Mouse (Mus musculus) intestine, embryonic 15.5 days (tissue): ENCODE measurements around the gene E130114P18Rik. TPM values are rescaled to one million over a fixed set of nuclear protein-coding genes. Genes with fewer than 3 reads are reported as not detected.

Experiments
- ATAC-seq: fragments of 200-750 bp; cut with Nextera tagmentation; 2 replicates; pipeline ENCODE4 v1.8.0; 2017; ENCODE audit warnings: moderate TSS enrichment, moderate library complexity
- H3K27ac ChIP-seq: fragments of 300-500 bp; sonication (generic); 2 replicates; pipeline ENCODE4 v1.5.1; 2015; ENCODE audit warnings: mild to moderate bottlenecking, inconsistent platforms
- H3K27me3 ChIP-seq: fragments of 300-500 bp; sonication (generic); replicated peaks from 2 replicates; pipeline ENCODE4 v1.6.1; 2015; ENCODE audit warnings: inconsistent platforms
- H3K36me3 ChIP-seq: fragments of 300-500 bp; sonication (generic); 2 replicates; pipeline ENCODE4 v1.6.1; 2015; ENCODE audit warnings: inconsistent platforms
- H3K4me1 ChIP-seq: fragments of 300-500 bp; sonication (generic); replicated peaks from 2 replicates; pipeline ENCODE4 v1.6.1; 2015; ENCODE audit warnings: inconsistent platforms
- H3K4me2 ChIP-seq: fragments of 300-500 bp; sonication (generic); replicated peaks from 2 replicates; pipeline ENCODE4 v1.6.1; 2015; ENCODE audit warnings: mild to moderate bottlenecking, inconsistent platforms
- H3K4me3 ChIP-seq: fragments of 300-500 bp; sonication (generic); replicated peaks from 2 replicates; pipeline ENCODE4 v1.5.1; 2015; ENCODE audit warnings: inconsistent platforms
- H3K9ac ChIP-seq: fragments of 300-500 bp; sonication (generic); 2 replicates; pipeline ENCODE4 v1.6.1; 2015; ENCODE audit warnings: inconsistent platforms
- H3K9me3 ChIP-seq: fragments of 300-500 bp; sonication (generic); 2 replicates; pipeline ENCODE4 v1.6.1; 2016; ENCODE audit warnings: inconsistent platforms
- WGBS: fragments of 180-500 bp; shearing (Covaris S2); methylation state at CpG from one replicate; pipeline ENCODE4 v1.1.7; 2015; 5-methylcytosine and 5-hydroxymethylcytosine counted together
- polyA plus RNA-seq: library from polyadenylated mRNA; unstranded; fragments of >200 nt; fragmentation: Nextera tagmentation; extraction: Ambion mirVana; gene quantifications from 2 replicates; pipeline ENCODE4 v1.2.1, GENCODE M21; 2015

E130114P18Rik gene
- polyA plus RNA-seq, 1 experiment from 2014 or later = 3.9 TPM

DNA sequence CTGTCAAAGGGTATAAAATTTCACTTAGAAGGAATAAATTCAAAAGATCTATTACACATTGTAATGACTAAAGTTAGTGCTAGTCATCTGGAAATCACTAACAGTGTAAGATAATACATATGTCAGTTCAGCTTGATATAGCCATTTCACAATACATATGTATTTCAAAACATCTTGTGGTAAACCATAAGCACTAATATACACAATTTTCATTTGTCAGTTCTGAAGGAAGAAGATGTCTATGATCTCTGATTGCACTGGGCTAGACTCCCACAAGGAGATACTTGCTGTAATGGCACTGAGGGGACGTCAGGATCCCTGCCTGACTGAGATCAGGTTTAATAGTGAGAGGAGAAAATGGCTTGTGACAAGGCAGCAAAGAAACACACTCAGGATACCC lies 44.5 kb downstream of the E130114P18Rik start:
- Histone ChIP-seq H3K27me3 (no peaks in the 10 kb centered on the region), H3K9ac (no peak overlapping the region), H3K36me3 (no peaks in the 10 kb centered on the region), H3K4me3 (no peak overlapping the region), H3K9me3 (no peaks in the 10 kb centered on the region), H3K4me1 (no peaks in the 10 kb centered on the region), H3K27ac (no peak overlapping the region), H3K4me2 (no peak overlapping the region)
- 39% methylated on average over 1 of the region's 1 CpGs for WGBS
- no peak for ATAC-seq

DNA sequence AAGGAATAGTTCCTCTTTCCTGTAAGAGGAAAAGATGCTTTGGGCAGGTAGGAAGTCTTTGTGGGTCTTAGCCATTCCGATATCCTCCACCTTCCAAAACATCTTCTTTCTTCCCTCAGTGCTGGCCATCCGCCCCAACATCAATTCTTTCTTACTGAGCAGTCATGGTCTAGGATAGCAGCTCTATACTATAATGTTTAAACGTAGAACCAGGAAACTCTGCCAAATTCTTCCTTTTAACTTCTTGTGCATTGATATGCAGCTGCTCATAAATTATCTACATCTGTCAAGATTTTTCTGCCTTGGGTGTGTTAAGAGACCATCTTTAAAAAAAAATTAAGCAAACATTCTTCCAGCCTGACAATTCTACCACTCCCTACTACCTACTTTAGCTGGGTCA lies 47.5 kb downstream of the E130114P18Rik start:
- H3K9ac ChIP-seq = no peak overlapping the region
- no peak; the same call in 1 of the 2 replicates for ATAC-seq
- H3K36me3 ChIP-seq = no peaks in the 10 kb centered on the region
- H3K4me3 ChIP-seq = no peak overlapping the region
- H3K27ac ChIP-seq = no peak overlapping the region
- no peaks in the 10 kb centered on the region for H3K9me3 ChIP-seq
- 49% methylated on average over 3 of the region's 3 CpGs for WGBS
- H3K27me3 ChIP-seq = no peaks in the 10 kb centered on the region
- H3K4me1 ChIP-seq = no peaks in the 10 kb centered on the region
- no peak overlapping the region for H3K4me2 ChIP-seq

GRCm38 (mm10) chr4:97729999-97730398 lies 47.9 kb downstream of the E130114P18Rik start:
- no peaks in the 10 kb centered on the region for H3K27me3 ChIP-seq
- no peaks in the 10 kb centered on the region for H3K4me1 ChIP-seq
- ATAC-seq = no peak
- 55% methylated on average over 6 of the region's 6 CpGs for WGBS
- no peak overlapping the region for H3K4me3 ChIP-seq
- H3K9me3 ChIP-seq = no peaks in the 10 kb centered on the region
- no peak overlapping the region for H3K27ac ChIP-seq
- no peak overlapping the region for H3K9ac ChIP-seq
- no peaks in the 10 kb centered on the region for H3K36me3 ChIP-seq
- no peak overlapping the region for H3K4me2 ChIP-seq

- 92% methylated on average over 4 of the region's 4 CpGs for WGBS
- no peaks in the 10 kb centered on the region for H3K27me3 ChIP-seq
- no peak overlapping the region for H3K9ac ChIP-seq
- no peaks in the 10 kb centered on the region for H3K4me1 ChIP-seq
- no peak overlapping the region for H3K27ac ChIP-seq
- no peaks in the 10 kb centered on the region for H3K36me3 ChIP-seq
- H3K4me2 ChIP-seq = no peak overlapping the region
- no peak overlapping the region for H3K4me3 ChIP-seq
- no peak for ATAC-seq
- H3K9me3 ChIP-seq = no peaks in the 10 kb centered on the region
These were observed 49.4 kb downstream of the E130114P18Rik start for GRCm38 (mm10) chr4:97728520-97728919.

DNA sequence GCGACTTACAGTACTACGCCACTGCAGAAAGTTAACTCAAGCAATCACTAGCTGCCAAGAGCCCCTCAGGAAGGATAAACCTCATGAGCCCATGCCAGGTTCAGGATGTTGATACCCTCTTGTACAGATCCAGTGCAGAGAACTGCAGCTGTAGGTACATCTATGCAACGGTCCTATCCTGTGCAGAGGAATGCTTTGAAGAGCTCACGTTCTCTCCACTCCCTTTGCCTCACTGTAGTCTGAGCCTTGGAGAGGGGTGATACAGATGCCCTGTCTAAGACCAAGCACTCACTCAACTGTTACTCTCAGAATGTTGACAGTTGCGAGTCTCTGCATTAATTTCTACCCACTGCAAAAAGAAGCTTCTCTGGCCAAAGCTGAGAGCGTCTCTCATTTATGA lies 54.5 kb downstream of the E130114P18Rik start:
- Histone ChIP-seq H3K9ac (no peak overlapping the region), H3K27me3 (no peaks in the 10 kb centered on the region), H3K36me3 (no peaks in the 10 kb centered on the region), H3K4me3 (no peak overlapping the region), H3K27ac (no peak overlapping the region), H3K4me2 (no peak overlapping the region), H3K9me3 (no peaks in the 10 kb centered on the region), H3K4me1 (no peaks in the 10 kb centered on the region)
- 81% methylated on average over 6 of the region's 6 CpGs for WGBS
- ATAC-seq = no peak

DNA sequence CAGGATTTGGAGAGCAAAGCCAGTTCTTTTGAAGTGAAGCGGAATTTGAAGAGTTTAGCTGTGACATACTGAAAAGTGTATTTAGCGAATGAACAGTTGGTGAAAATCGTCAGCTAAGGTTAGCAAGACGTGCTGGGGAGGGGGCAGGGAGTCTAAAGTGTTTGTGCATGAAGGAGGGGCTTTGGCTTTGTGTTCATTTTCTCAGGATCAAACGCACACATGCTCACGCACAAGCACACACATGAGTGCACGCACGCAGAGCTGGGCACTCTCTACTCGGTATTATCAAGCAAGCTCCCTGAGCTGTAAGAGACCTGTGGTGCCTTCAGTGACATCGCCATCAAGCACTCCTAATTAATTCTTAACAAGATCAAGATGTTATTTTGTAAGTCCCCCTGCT lies 55.2 kb downstream of the E130114P18Rik start:
- H3K9ac ChIP-seq = no peak overlapping the region
- H3K36me3 ChIP-seq = no peaks in the 10 kb centered on the region
- H3K4me3 ChIP-seq = no peak overlapping the region
- no peaks in the 10 kb centered on the region for H3K9me3 ChIP-seq
- H3K4me2 ChIP-seq = no peak overlapping the region
- WGBS = 73% methylated on average over 10 of the region's 10 CpGs
- no peak for ATAC-seq
- no peaks in the 10 kb centered on the region for H3K27me3 ChIP-seq
- H3K4me1 ChIP-seq = no peaks in the 10 kb centered on the region
- H3K27ac ChIP-seq = no peak overlapping the region

DNA sequence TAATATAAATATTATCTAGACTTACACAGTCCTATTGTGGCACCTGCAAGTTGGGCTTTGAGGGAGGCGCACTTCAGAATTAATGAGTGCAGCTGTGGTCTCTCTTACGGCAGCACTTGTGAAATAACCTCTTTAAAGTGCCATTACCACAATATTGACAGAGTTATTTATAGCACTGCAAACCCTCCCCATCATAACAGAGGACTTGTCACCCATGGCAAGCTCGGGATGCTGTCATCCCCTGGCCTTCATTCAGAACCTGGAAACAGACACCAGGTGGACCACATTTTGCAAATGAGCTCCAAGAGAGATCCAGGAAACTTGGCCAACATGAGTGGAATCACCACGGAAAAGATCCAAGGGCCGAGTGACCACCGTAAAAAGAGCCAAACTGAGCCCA lies 63.3 kb downstream of the E130114P18Rik start:
- no peaks in the 10 kb centered on the region for H3K4me1 ChIP-seq
- no peaks in the 10 kb centered on the region for H3K9me3 ChIP-seq
- 73% methylated on average over 6 of the region's 6 CpGs for WGBS
- no peak overlapping the region for H3K4me2 ChIP-seq
- no peaks in the 10 kb centered on the region for H3K27me3 ChIP-seq
- no peaks in the 10 kb centered on the region for H3K36me3 ChIP-seq
- no peak overlapping the region for H3K27ac ChIP-seq
- H3K9ac ChIP-seq = no peak overlapping the region
- H3K4me3 ChIP-seq = no peak overlapping the region
- no peak for ATAC-seq

DNA sequence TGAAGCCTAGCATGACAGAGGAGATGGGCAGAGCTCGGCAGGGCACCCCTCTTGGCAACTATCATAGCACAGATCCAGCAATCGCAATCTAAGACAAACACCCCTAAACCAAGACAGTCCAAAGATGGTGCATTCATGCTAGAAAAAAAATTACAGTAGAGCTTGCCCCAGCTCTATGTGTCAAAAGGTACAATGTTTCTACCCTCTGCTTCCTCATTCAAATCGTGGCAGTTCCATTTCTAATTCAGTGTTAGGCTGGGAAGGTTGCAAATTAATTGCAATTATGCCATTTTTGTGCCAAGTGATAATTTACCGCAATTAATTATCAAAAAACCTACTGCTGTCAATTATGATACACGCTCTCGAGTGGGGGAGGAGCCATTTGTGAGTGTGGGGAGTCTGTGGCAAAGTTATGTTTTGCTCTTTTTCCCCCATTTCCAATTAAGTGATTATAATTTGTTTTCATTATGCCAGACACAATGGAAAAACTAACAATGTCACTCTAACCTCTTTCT lies 63.7 kb downstream of the E130114P18Rik start:
- H3K9me3 ChIP-seq = no peaks in the 10 kb centered on the region
- no peak overlapping the region for H3K9ac ChIP-seq
- no peak overlapping the region for H3K4me2 ChIP-seq
- H3K36me3 ChIP-seq = no peaks in the 10 kb centered on the region
- H3K27ac ChIP-seq = no peak overlapping the region
- no peaks in the 10 kb centered on the region for H3K27me3 ChIP-seq
- no peak for ATAC-seq
- H3K4me3 ChIP-seq = no peak overlapping the region
- no peaks in the 10 kb centered on the region for H3K4me1 ChIP-seq
- 88% methylated on average over 6 of the region's 6 CpGs for WGBS

- no peak for ATAC-seq
- H3K9me3 ChIP-seq = no peaks in the 10 kb centered on the region
- H3K27ac ChIP-seq = no peak overlapping the region
- no peak overlapping the region for H3K4me3 ChIP-seq
- H3K27me3 ChIP-seq = no peaks in the 10 kb centered on the region
- no peaks in the 10 kb centered on the region for H3K4me1 ChIP-seq
- no peaks in the 10 kb centered on the region for H3K36me3 ChIP-seq
- WGBS = 8% methylated on average over 1 of the region's 1 CpGs
- H3K4me2 ChIP-seq = no peak overlapping the region
- no peak overlapping the region for H3K9ac ChIP-seq
These were observed 65.3 kb downstream of the E130114P18Rik start for GRCm38 (mm10) chr4:97712547-97712946.

- H3K9ac ChIP-seq = no peak overlapping the region
- H3K36me3 ChIP-seq = no peaks in the 10 kb centered on the region
- H3K4me3 ChIP-seq = no peak overlapping the region
- WGBS = 45% methylated on average over 9 of the region's 9 CpGs
- H3K27me3 ChIP-seq = no peaks in the 10 kb centered on the region
- ATAC-seq = no peak
- no peak overlapping the region for H3K4me2 ChIP-seq
- H3K9me3 ChIP-seq = no peaks in the 10 kb centered on the region
- H3K4me1 ChIP-seq = no peaks in the 10 kb centered on the region
- no peak overlapping the region for H3K27ac ChIP-seq
These were observed 67.7 kb downstream of the E130114P18Rik start for GRCm38 (mm10) chr4:97710048-97710765.

DNA sequence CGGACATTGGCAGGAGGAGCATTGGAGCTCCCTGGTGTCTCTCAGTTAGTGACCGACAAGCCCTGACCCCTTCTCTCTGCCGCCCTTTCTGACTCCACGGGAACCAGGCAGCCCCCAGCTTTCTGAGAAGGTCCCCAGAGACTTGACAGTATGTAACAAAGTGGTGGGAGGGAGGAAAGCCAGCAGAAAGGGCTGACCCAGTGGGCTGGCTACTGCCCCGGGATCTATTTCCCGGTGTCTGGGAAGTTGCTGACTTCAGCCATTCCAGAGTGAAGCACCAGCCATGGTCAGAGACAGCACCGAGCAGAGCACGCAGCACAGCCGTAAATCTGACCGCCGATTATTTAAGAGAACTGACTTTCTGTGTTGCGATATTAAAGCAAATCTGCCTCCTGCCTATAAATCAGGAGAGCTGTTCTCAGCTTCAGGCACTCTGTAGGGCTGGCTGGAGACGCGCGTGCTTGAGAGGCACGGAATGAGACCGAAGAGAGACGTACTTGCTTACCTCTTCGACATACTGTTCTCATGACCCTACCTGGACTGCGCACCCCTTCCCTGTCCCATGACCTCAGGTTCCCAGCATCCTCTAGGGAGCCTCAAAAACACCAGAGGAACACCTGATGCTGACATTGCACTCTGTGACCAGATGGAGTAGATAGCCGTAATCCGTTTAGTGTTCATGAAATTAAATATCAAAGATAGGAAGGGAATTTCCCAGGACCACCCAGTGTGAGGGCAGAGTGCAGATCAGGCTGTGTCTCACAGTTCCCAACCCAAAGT lies 70.3 kb downstream of the E130114P18Rik start:
- no peak overlapping the region for H3K27ac ChIP-seq
- no peak overlapping the region for H3K9ac ChIP-seq
- no peaks in the 10 kb centered on the region for H3K27me3 ChIP-seq
- H3K4me1 ChIP-seq = no peaks in the 10 kb centered on the region
- H3K36me3 ChIP-seq = no peaks in the 10 kb centered on the region
- 53% methylated on average over 22 of the region's 22 CpGs for WGBS
- peak overlapping the region; percentile 39 for H3K4me2 ChIP-seq
- H3K4me3 ChIP-seq = no peak overlapping the region
- ATAC-seq = peak; percentile 62
- H3K9me3 ChIP-seq = no peaks in the 10 kb centered on the region

- H3K27me3 ChIP-seq = no peaks in the 10 kb centered on the region
- H3K4me1 ChIP-seq = no peaks in the 10 kb centered on the region
- WGBS = 68% methylated on average over 7 of the region's 7 CpGs
- H3K4me3 ChIP-seq = no peak overlapping the region
- H3K27ac ChIP-seq = no peak overlapping the region
- H3K4me2 ChIP-seq = no peak overlapping the region
- H3K36me3 ChIP-seq = no peaks in the 10 kb centered on the region
- no peak overlapping the region for H3K9ac ChIP-seq
- H3K9me3 ChIP-seq = no peaks in the 10 kb centered on the region
- ATAC-seq = no peak
These were observed 80.9 kb downstream of the E130114P18Rik start for GRCm38 (mm10) chr4:97696684-97697615.
